Mouse (Mus musculus): ENCODE measurements around the gene Ifna16.

GRCm38 (mm10) chr4:88714281-88714680 is 37.6 kb upstream of the Ifna16 start:
- TF ChIP-seq CTCF (IDR thresholded peaks at IDR 0.05; ENCODE audit: borderline replicate concordance, control insufficient read depth, extremely low read depth, insufficient read depth, low read length, poor library complexity) (no peak), POLR2A (IDR thresholded peaks at IDR 0.05; ENCODE audit: control insufficient read depth, extremely low read depth, insufficient read depth, low read length, poor library complexity) (no peak)
